23 mouse cellular contexts compared by ENCODE assay signal in genomic region chr2:144007211-144007610, GRCm38 (mm10). TPM values are rescaled to one million over a fixed set of nuclear protein-coding genes. Genes with fewer than 3 reads are reported as not detected.
"Had no signal": no experiment of that assay in that cellular context is flagged by ENCODE, and none has a peak within 500 bp of the region (broad histone marks: within the 10 kb centered on the region; RNA-seq: fewer than 3 reads in every experiment).

No protein-coding gene starts in this region.

- H3K9me3 ChIP-seq: limb, embryonic 13.5 days; midbrain, embryonic 12.5 days had no signal

- H3K9ac ChIP-seq: limb, embryonic 13.5 days; midbrain, embryonic 12.5 days had no signal

- H3K36me3 ChIP-seq: midbrain, embryonic 12.5 days had no signal

- H3K4me2 ChIP-seq: limb, embryonic 13.5 days; midbrain, embryonic 12.5 days had no signal

- DNase-seq: kidney, adult 18-20 months; kidney, postnatal 10 days; kidney, postnatal 4 days; left cerebral cortex, postnatal 4 days; lung, adult 2 months; lung, postnatal 36 days; right cerebral cortex, adult 18-20 months; right cerebral cortex, postnatal 25 days; thymus, adult 2 months; thymus, postnatal 25 days had no signal

- H3K27me3 ChIP-seq: limb, embryonic 13.5 days; midbrain, embryonic 12.5 days had no signal

- H3K27ac ChIP-seq: hindbrain, postnatal 0 days; layer of hippocampus, adult 2 months; limb, embryonic 13.5 days; midbrain, embryonic 12.5 days had no signal

- H3K4me3 ChIP-seq: layer of hippocampus, adult 2 months; limb, embryonic 13.5 days; midbrain, embryonic 12.5 days had no signal

- ATAC-seq: hindbrain, postnatal 0 days; lung, postnatal 0 days had no signal

RNA-seq across cellular contexts. Expression of gene Banf2, which starts 25.6 kb away (rescaled TPM):
- total RNA-seq: hindbrain, postnatal 0 days; layer of hippocampus, adult 2 months; layer of hippocampus, postnatal 10 days; left cerebral cortex, postnatal 10 days; left cerebral cortex, postnatal 4 days; megakaryocyte progenitor cell, adult 5-6 weeks; midbrain, postnatal 0 days had no signal
- polyA plus RNA-seq: hindbrain, postnatal 0 days; kidney, embryonic 14.5 days; limb, embryonic 13.5 days; lung, adult 2 months; lung, postnatal 0 days; midbrain, embryonic 12.5 days; midbrain, postnatal 0 days; neural tube, embryonic 14.5 days; small intestine, adult 2 months; thymus, adult 2 months; urinary bladder, adult 2 months had no signal
